Mouse (Mus musculus) testis, adult 10 weeks (tissue): Measurements from ENCODE around the gene Plppr4. TPM values are rescaled to one million over a fixed set of nuclear protein-coding genes. Genes with fewer than 3 reads are reported as not detected.

ENCODE experiments used
- polyA plus RNA-seq: library from polyadenylated mRNA; stranded (reverse); fragments of 350-450 nt; fragmentation: Illumina TruSeq; extraction: RNeasy Lipid Tissue Mini Kit (QIAGEN cat#74804); gene quantifications from one replicate; pipeline ENCODE4 v1.2.3, GENCODE M21; 2014; ENCODE audit warnings: low read depth, low replicate concordance

Plppr4 gene
- polyA plus RNA-seq, result 4.3 TPM

DNA sequence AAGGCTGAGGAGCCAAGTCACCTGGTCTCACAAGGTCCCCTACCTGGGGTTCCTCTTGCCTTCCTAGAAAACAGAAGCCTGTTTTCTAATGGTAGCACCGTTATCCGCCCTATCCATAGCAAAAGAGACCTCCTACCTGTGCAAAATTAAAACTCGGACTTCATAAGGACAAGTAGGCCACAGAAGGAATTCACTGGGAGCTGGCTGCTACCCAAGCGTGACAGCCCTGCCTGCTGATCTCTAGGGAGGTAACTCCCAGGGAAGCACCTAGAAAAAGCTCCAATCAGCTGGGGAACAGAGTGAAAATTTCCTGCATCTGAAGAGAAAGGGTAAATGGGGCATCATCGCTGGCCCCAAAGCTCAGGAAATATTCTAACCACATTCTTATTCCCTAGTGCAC lies at the start of gene Plppr4:
Gene Plppr4, minus strand, starts transcription at position 349 of the 400 bp plus-strand sequence.

Other genes with a start within 250 kb of the Plppr4 start
- gene Plppr5, start 214.0 kb upstream of the Plppr4 start, polyA plus RNA-seq, result 4.2 TPM